In genomic region chr10:19631616-19632195, GRCm38 (mm10) we compare ENCODE assay signal across 17 mouse cellular contexts. TPM values are rescaled to one million over a fixed set of nuclear protein-coding genes. Genes with fewer than 3 reads are reported as not detected.
"Had no signal": no experiment of that assay in that cellular context is flagged by ENCODE, and none has a peak within 500 bp of the region (broad histone marks: within the 10 kb centered on the region; RNA-seq: fewer than 3 reads in every experiment).

No protein-coding gene starts in this region.

- H3K4me1 ChIP-seq: hindbrain, embryonic 12.5 days; limb, embryonic 15.5 days; lung, embryonic 15.5 days; midbrain, embryonic 15.5 days; neural tube, embryonic 13.5 days had no signal

- H3K4me3 ChIP-seq: hindbrain, embryonic 12.5 days; limb, embryonic 15.5 days; lung, embryonic 15.5 days; megakaryocyte, embryonic 14.5 days; midbrain, embryonic 15.5 days; neural tube, embryonic 13.5 days had no signal

- H3K27ac ChIP-seq: hindbrain, embryonic 12.5 days; kidney, postnatal 0 days; limb, embryonic 15.5 days; lung, embryonic 15.5 days; macrophage; midbrain, embryonic 15.5 days; neural tube, embryonic 13.5 days had no signal

- H3K36me3 ChIP-seq: hindbrain, embryonic 12.5 days; limb, embryonic 15.5 days; lung, embryonic 15.5 days; midbrain, embryonic 15.5 days; neural tube, embryonic 13.5 days had no signal

- H3K9ac ChIP-seq: hindbrain, embryonic 12.5 days; limb, embryonic 15.5 days; lung, embryonic 15.5 days; midbrain, embryonic 15.5 days; neural tube, embryonic 13.5 days had no signal

- H3K9me3 ChIP-seq: hindbrain, embryonic 12.5 days; limb, embryonic 15.5 days; lung, embryonic 15.5 days; megakaryocyte, embryonic 14.5 days; midbrain, embryonic 15.5 days; neural tube, embryonic 13.5 days had no signal

- ATAC-seq: hindbrain, embryonic 16.5 days; inflammation-experienced regulatory T-cells, adult 6 months; midbrain, embryonic 15.5 days had no signal

- DNase-seq: kidney, adult 8-10 months; kidney, postnatal 36 days; left cerebral cortex, postnatal 4 days; right cerebral cortex, postnatal 14 days; thymus, adult 18-20 months; thymus, postnatal 14 days had no signal

- H3K4me2 ChIP-seq: hindbrain, embryonic 12.5 days; limb, embryonic 15.5 days; lung, embryonic 15.5 days; midbrain, embryonic 11.5 days; midbrain, embryonic 15.5 days; neural tube, embryonic 13.5 days had no signal

- H3K27me3 ChIP-seq: hindbrain, embryonic 12.5 days; limb, embryonic 15.5 days; lung, embryonic 15.5 days; midbrain, embryonic 15.5 days; neural tube, embryonic 13.5 days had no signal

RNA-seq across cellular contexts. Expression of gene Il22ra2, which starts 9.9 kb away (rescaled TPM):
- polyA plus RNA-seq: hindbrain, embryonic 12.5 days; hindbrain, embryonic 16.5 days; kidney, postnatal 0 days; macrophage; midbrain, embryonic 11.5 days; midbrain, embryonic 15.5 days; neural tube, embryonic 13.5 days had no signal
